Mouse (Mus musculus) CD8-positive naive resting alpha-beta T cell, adult 57 days (primary cell): ENCODE results near the gene Ccdc126. TPM values are rescaled to one million over a fixed set of nuclear protein-coding genes. Genes with fewer than 3 reads are reported as not detected.

ENCODE experiments used
- total RNA-seq: library from RNA; stranded (reverse); gene quantifications from one replicate; pipeline ENCODE4 v1.2.4, GENCODE M21; 2023

Gene Ccdc126
- 6.7 TPM for total RNA-seq

DNA sequence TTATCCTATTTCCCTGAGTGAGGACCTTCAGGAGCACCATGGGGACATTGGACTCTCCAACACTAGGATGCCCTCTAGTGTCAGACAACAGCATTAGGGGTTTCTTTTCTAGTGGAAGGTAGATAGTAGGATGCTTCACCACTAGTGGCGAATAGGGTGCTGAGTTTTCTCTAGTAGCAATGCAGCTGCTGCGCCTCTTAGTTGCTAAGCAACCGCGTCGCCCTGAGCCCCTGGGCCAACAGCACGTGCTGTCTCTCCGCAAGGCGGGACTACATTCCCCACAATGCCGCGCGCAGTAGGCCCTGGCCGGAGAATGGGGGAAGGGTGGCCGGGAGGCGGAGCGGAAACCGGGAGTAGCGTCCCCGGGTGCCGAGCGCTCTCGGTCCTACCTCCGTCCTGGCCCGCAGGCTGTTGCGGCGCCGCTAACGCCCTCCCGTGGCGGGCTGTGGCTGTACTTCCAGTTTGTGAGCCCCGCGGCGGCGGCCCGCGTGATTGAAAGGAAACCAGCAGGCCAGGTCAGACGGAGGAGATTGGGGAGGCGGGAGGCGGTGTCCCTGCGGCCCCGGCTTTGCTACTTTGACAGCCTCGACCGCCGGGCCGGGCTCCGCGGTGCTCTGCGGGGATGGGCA lies at the start of gene Ccdc126:
Ccdc126 (plus strand) TSS at position 309 of the 629 bp plus-strand sequence.

GRCm38 (mm10) chr6:49367159-49368054 lies 48.3 kb downstream of the Ccdc126 start, which contains the start of gene Fam221a:
TSS of gene Fam221a (plus strand) at chr6:49367739.

Other genes with a start within 250 kb of the Ccdc126 start
- 43.6 TPM for gene Malsu1, start 245.5 kb upstream of the Ccdc126 start, total RNA-seq
- gene Igf2bp3, start 104.3 kb upstream of the Ccdc126 start, total RNA-seq, result not detected
- 181 TPM for gene Tra2a, start 55.2 kb upstream of the Ccdc126 start, total RNA-seq
- gene Fam221a, start 48.5 kb downstream of the Ccdc126 start, total RNA-seq, result 6.1 TPM
- not detected for gene Stk31, start 76.3 kb downstream of the Ccdc126 start, total RNA-seq